Mouse (Mus musculus): ENCODE measurements around the gene Ovgp1. TPM values are rescaled to one million over a fixed set of nuclear protein-coding genes. Genes with fewer than 3 reads are reported as not detected.
"Not testable (repeated sequence)": the region's sequence is repeated elsewhere in the genome, so short reads cannot be mapped to it uniquely, and the experiment has no call there.

Gene Ovgp1
- total RNA-seq (2021): under 1 TPM; 0.47 to 0.48 TPM

- no peak for DNase-seq
Measured at GRCm38 (mm10) chr3:105973411-105973810, at the start of gene Ovgp1. TSS of gene Ovgp1 (plus strand) at chr3:105973711.

GRCm38 (mm10) chr3:105924616-105925015 is 48.9 kb upstream of the Ovgp1 start:
- DNase-seq: no peak

DNA sequence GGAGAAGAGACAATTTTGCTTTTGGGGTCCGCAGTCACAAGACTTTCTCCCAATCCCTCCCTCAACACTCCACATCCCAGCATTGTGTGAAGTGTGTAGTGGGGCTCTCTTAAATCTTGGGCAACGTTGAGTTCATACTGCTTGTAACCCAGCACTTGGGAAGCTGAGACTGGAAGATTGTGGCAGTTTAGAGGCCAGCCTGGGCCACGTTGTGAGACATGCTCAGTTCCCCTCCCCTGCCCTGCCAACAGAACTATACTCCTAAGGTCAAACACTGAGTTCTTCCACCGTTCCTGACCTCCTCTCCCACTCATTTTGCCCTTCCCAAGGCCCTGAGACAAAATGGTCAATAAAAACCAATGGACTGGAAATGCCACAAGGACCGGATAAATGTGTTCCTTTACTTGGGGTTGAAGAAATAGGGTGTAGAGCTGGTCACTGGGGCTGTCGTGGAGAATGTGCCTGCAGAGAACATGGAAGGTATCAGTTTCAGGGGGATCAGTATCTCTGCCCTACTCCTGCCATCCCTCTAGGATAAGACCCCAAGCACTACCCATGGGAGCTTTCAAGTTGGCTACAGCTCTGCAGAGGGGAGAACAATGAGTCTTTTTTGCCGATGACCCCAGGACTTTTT is 45.8 kb upstream of the Ovgp1 start:
- no peak for DNase-seq

GRCm38 (mm10) chr3:105928195-105928569 is 45.3 kb upstream of the Ovgp1 start:
- no peak for DNase-seq

DNA sequence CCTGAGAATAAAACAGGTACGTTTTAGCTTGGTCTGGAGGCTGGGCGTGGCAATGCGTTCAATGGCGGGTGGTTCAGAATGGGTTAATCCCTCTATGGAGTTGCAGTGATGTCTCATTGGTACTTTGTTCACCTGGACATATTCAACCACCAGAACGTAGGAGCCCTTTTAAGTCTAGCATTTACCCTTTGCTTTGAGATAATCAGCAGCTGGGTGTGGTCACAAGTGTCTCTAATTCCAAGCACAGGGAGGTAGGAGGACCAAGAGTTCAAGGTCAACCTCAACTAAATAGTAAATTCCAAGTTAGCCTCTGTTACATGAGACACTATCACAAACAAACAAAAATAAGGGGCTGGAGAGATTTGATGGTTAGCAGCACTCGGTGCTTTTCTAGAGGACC is 44.7 kb upstream of the Ovgp1 start:
- no peak for DNase-seq

- no peak for DNase-seq
Measured at GRCm38 (mm10) chr3:105929821-105930220, 43.7 kb upstream of the Ovgp1 start.

- DNase-seq: no peak
Measured at GRCm38 (mm10) chr3:105931095-105931494, 42.4 kb upstream of the Ovgp1 start.

DNA sequence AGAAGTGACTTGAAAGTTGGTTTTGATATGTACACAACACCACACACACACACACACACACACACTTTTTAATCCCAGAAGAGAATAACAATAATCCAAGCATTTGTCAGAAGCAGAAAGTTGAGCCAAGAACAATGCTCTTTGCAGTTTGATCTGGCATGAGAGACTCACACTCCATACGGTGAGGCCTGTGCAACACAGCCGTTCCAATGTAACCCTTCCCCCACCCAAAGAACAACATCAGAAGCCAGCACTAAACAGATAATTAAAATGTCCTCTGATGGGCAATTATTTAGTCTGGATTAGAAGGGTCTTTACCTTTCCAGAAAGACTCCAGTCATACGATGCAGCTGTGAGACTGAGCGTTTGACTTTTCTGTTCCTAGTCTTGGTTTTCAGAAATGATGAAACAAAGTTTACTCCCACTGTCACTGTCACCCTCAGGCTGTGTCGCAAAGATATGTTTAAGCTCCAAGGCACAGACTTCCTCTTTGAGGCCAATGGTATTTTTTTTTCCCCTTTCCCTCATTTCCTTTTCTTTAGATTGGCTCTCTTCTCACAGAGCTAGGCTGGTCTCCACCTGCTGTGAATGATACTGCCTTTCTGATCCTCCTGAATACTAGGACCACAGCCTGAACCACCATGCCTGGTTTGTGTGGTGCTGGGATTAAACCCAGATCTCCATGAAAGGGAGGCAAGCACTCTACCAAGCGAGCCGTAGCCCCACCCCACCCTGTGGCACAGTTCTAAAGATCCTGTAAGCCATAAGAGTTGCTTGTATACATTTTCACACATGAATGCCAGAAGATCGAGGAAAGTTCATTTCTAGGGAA is 41.1 kb upstream of the Ovgp1 start, which contains the start of gene I830077J02Rik:
I830077J02Rik (minus strand) TSS at position 425 of the 832 bp plus-strand sequence.
- DNase-seq: no peak

GRCm38 (mm10) chr3:105933926-105934325 is 39.6 kb upstream of the Ovgp1 start:
- DNase-seq: no peak

GRCm38 (mm10) chr3:105935033-105935432 is 38.5 kb upstream of the Ovgp1 start:
- peak; percentile 88 for DNase-seq

DNA sequence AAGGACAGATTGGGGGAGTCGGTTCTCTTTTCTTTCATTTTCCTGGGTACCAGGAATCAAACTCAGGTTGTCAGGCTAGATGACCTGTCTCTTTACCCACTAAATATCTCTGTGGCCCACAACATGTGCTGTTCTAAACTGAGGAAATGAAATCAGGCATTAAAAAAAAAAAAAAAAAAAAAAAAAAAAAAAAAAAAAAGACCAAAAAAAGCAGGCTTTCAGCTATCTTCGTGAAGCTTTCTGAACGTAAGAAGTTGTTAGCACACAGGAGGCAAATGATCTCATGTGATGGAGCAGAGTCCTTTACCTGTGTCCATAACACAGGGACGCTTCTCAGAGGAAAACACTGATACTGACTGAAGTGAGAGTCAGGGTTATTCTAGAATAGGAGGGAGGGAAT is 37.4 kb upstream of the Ovgp1 start:
- no peak for DNase-seq

DNA sequence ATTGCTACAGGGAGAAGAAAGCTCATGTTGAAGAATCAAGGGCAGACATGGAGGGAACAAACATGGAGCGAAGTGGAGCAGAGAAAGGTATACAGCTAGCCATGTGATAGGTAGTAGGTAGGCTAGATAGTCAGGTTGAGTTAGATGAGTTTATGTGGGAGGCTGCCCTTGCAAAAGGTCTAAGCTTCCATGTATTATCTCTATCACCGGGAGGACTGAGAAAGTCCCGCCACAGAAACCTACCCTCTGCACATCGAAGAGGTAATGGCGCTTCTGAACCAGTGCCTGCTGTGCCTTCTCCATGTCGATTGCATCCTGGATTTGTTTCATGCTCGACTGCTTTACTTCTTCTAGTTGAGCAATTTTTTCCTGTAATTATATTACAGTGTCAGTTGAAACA is 22.2 kb upstream of the Ovgp1 start:
- DNase-seq: no peak

- no peak for DNase-seq
Measured at GRCm38 (mm10) chr3:105957235-105957634, 16.3 kb upstream of the Ovgp1 start.

DNA sequence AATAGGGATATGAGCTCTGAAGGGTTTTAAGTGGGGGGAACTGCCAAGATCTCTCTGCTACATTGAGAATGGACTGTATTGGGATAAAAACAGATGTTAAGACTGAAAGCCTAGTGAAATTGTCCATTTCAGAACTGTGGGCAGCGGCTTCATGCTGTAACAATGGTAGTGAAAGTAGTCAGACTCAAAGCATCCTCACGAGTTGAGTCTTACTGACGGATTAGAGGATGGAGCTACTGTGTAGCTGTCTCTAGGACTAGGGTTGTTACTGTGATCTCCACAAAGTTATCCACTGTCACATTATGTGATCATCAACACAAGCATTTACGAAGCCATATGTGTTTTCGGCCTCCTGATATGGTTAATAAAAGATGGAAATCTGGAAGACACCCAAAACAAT is 15.3 kb upstream of the Ovgp1 start:
- no peak for DNase-seq

- DNase-seq: peak; percentile 97
Measured at GRCm38 (mm10) chr3:105958974-105959580, 14.4 kb upstream of the Ovgp1 start, which contains the start of gene Wdr77. TSS of gene Wdr77 (plus strand) at chr3:105959369.

- DNase-seq: no peak
Measured at GRCm38 (mm10) chr3:105959585-105959984, 13.9 kb upstream of the Ovgp1 start.

- no peak for DNase-seq
Measured at GRCm38 (mm10) chr3:105959999-105960398, 13.5 kb upstream of the Ovgp1 start, which contains the start of gene Atp5f1. TSS of gene Atp5f1 (minus strand) at chr3:105960099.

DNA sequence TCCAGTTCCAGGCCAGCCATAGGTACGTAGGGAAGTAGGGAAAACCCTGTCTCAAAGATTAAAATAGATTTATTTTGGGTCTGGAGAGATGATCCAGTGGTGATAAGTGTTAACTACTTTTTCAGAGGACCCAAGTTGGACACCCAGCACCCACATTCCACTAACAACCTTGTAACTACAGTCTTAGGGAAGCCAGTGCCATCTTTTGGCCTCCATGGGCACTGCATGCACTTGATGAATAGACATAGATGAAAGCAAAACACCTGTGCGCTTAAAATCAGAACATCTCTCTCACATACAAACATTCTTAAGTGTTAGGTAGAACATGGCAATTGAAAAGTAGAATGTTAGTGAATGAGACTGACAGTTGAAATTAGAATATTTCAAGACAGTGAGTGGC is 12.8 kb upstream of the Ovgp1 start:
- DNase-seq: no peak

DNA sequence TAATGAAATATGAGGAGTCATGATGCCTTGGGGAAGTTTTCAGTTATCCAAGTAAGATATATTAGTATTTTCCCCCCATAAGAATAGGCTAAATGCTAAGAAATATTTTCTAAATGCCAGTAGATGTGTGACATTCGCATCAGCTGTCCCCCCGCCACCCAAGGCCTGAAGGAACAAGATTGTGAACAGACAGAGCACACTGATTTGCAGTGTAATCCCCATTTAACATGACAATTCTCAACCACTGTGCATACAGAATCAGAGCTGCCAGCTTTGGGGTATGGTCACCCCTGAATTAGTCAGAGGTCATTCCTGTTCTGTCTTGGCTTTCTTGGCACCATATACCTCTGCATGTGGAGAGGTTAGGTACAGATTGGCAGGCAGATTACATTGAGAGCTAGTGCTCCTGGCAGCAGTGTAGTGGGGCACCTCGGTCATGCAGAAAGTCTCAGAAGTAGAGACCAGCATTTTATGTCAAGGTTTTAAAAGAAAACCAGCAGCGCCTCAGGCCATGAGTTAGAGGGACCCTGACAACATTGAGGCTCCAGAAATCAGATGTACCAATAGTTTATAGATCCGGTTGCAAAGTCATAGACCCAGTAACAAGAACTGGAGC is 1.6 kb upstream of the Ovgp1 start:
- no peak for DNase-seq

DNA sequence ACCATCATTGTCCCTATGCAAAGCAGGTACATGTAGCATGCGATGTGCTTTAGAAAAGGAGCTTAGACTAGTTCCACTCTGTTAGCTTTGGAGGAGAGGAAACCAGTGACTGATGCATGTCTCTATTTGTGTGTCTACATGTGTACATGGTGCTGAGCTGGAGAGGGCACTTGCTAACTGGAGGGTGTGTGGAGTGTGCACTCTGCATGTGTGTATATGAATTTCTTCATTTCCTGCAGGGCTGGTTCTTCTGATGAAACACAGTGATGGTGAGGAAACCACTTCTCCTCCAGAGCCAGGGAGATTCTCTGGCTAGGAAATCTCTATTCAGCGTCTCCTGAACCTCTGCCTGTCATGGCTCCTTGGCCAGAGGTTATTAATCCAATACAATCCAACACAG is 663 bp downstream of the Ovgp1 start:
- no peak for DNase-seq

DNA sequence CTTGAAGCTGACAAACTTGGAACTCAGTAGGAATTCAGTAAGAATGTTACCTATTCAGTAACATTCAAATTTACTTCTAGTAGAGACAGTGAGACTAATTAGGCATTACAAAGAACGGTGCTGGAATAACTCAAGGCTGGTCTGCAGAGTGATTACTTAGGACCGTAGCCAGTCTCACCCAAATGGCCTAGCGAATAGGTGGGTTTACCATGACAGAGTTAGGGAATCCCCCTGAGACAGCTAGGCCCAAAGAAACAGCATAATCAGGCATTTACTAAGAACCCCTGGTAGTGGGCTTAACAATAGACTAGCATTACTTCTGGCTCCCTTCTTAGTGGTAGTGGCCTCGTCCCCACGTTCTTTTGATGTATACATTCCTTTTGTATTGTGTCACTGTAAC is 16.1 kb downstream of the Ovgp1 start:
- not testable (repeated sequence) for DNase-seq

- peak; percentile 65 for DNase-seq
Measured at GRCm38 (mm10) chr3:105991653-105992283, 18.3 kb downstream of the Ovgp1 start.

Measured in heart, postnatal 4 days (tissue).